Mouse (Mus musculus) midbrain, embryonic 16.5 days (tissue): ENCODE results near the gene Psmb7. TPM values are rescaled to one million over a fixed set of nuclear protein-coding genes. Genes with fewer than 3 reads are reported as not detected.

ENCODE experiments used
- ATAC-seq: fragments of 200-750 bp; cut with Nextera tagmentation; 2 replicates; pipeline ENCODE4 v1.8.0; 2017; ENCODE audit warnings: moderate TSS enrichment
- H3K27ac ChIP-seq: fragments of 300-500 bp; sonication (generic); 2 replicates; pipeline ENCODE4 v1.5.1; 2014; ENCODE audit warnings: mild to moderate bottlenecking, low read length, mixed read lengths
- H3K27me3 ChIP-seq: fragments of 300-500 bp; sonication (generic); 2 replicates; pipeline ENCODE4 v1.6.1; 2014; ENCODE audit warnings: low read depth, low read length, mixed read lengths; ENCODE audit not compliant: control insufficient read depth, insufficient read depth
- H3K36me3 ChIP-seq: fragments of 300-500 bp; sonication (generic); 2 replicates; pipeline ENCODE4 v1.6.1; 2014; ENCODE audit warnings: mild to moderate bottlenecking, low read length, moderate library complexity, mixed read lengths; ENCODE audit not compliant: control insufficient read depth, insufficient read depth
- H3K4me1 ChIP-seq: fragments of 300-500 bp; sonication (generic); 2 replicates; pipeline ENCODE4 v1.6.1; 2014; ENCODE audit warnings: mild to moderate bottlenecking, low read length, mixed read lengths; ENCODE audit not compliant: control insufficient read depth, insufficient read depth
- H3K4me2 ChIP-seq: fragments of 300-500 bp; sonication (generic); 2 replicates; pipeline ENCODE4 v1.6.1; 2014; ENCODE audit warnings: mild to moderate bottlenecking, low read length, mixed read lengths
- H3K4me3 ChIP-seq: fragments of 300-500 bp; sonication (generic); 2 replicates; pipeline ENCODE4 v1.5.1; 2014; ENCODE audit warnings: low read depth, mild to moderate bottlenecking, low read length, moderate library complexity, mixed read lengths
- H3K9ac ChIP-seq: fragments of 300-500 bp; sonication (generic); 2 replicates; pipeline ENCODE4 v1.6.1; 2014; ENCODE audit warnings: low read depth, low read length, mixed read lengths
- H3K9me3 ChIP-seq: fragments of 300-500 bp; sonication (generic); replicated peaks from 2 replicates; pipeline ENCODE4 v1.6.1; 2014; ENCODE audit warnings: mild to moderate bottlenecking, low read length, mixed read lengths; ENCODE audit not compliant: control insufficient read depth, poor library complexity, severe bottlenecking
- WGBS: fragments of 180-500 bp; shearing (Covaris S2); extraction: QIAGEN DNeasy Blood & Tissue Kit; methylation state at CpG from one replicate; pipeline ENCODE4 v1.1.7; 2014; 5-methylcytosine and 5-hydroxymethylcytosine counted together
- polyA plus RNA-seq: library from polyadenylated mRNA; unstranded; fragments of >200 nt; fragmentation: Nextera tagmentation; extraction: Ambion mirVana; gene quantifications from 2 replicates; pipeline ENCODE4 v1.2.1, GENCODE M21; 2015

The Psmb7 gene
- polyA plus RNA-seq, 1 experiment from 2014 or later, result 260 TPM

DNA sequence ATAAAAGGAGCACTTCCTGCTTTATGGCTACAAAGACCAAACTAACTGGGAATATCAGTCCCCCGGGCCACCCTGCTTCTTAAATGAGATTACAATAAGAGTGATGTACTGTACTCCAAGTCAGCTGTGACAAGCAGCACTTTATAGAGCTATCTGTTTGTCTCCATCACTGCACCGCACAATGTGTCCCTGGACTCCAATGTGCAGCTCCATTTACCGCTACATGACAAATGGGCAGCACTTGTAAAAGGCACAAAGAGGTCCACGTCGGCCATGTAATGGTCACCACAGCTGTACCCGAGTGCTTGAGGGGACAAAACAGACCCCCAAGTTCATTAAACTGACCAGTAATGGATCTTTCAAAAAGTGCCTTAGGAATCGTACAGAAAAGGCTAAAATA is 49.0 kb downstream of the Psmb7 start:
- 48% methylated on average over 7 of the region's 7 CpGs for WGBS

GRCm38 (mm10) chr2:38591751-38592459 is 52.0 kb downstream of the Psmb7 start:
- peak overlapping the region; percentile 53 for H3K9ac ChIP-seq
- no peak overlapping the region; the same call in 1 of the 2 replicates for H3K4me2 ChIP-seq
- 0 out of 2 replicates have a peak, but pooled peaks cover 3% of the 10 kb centered on the region for H3K36me3 ChIP-seq
- no peak overlapping the region for H3K4me3 ChIP-seq
- H3K9me3 ChIP-seq, result no peaks in the 10 kb centered on the region
- no peaks in the 10 kb centered on the region for H3K27me3 ChIP-seq
- H3K4me1 ChIP-seq, result peaks cover 21% of the 10 kb centered on the region
- H3K27ac ChIP-seq, result peak overlapping the region; percentile 61; the same call in 1 of the 2 replicates
- 42% methylated on average over 6 of the region's 6 CpGs for WGBS
- ATAC-seq, result peak; percentile 80

More for the DNA sequence above, 49.0 kb downstream of the Psmb7 start:
- Histone ChIP-seq H3K4me2 (no peak overlapping the region), H3K9me3 (no peaks in the 10 kb centered on the region), H3K4me1 (peaks cover 21% of the 10 kb centered on the region), H3K4me3 (no peak overlapping the region), H3K27ac (no peak overlapping the region), H3K9ac (no peak overlapping the region), H3K36me3 (no peaks in the 10 kb centered on the region), H3K27me3 (no peaks in the 10 kb centered on the region)
- no peak for ATAC-seq

DNA sequence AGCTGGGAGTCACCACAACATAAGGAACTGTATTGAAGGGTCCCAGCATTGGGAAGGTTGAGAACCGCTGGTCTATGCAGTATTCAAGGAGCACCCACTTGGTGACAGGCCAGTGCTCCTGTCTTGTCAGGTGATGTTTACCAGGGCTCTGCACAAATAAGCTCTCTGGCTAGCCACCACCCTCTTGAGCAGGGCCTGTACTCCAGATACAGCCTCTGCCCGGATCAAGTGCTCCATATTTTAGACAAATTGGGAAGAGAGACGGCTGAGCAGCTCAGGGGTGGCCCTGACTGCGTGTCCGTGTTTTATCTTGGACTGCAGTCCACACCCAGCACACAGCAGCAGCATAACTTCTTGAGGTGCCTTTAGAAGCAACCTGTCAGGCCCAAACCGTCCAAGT is 57.2 kb downstream of the Psmb7 start:
- no peak overlapping the region for H3K9ac ChIP-seq
- WGBS, result 71% methylated on average over 6 of the region's 6 CpGs
- no peak overlapping the region for H3K27ac ChIP-seq
- H3K27me3 ChIP-seq, result no peaks in the 10 kb centered on the region
- no peak overlapping the region for H3K4me3 ChIP-seq
- 0 out of 2 replicates have a peak, but pooled peaks cover 3% of the 10 kb centered on the region for H3K36me3 ChIP-seq
- no peak for ATAC-seq
- H3K4me1 ChIP-seq, result peaks cover 24% of the 10 kb centered on the region
- no peak overlapping the region for H3K4me2 ChIP-seq
- no peaks in the 10 kb centered on the region for H3K9me3 ChIP-seq

GRCm38 (mm10) chr2:38585379-38585736 is 58.5 kb downstream of the Psmb7 start:
- Histone ChIP-seq H3K27me3 (no peaks in the 10 kb centered on the region), H3K9ac (no peak overlapping the region), H3K4me3 (no peak overlapping the region), H3K4me2 (no peak overlapping the region), H3K9me3 (no peaks in the 10 kb centered on the region), H3K4me1 (peaks cover 22% of the 10 kb centered on the region), H3K36me3 (0 out of 2 replicates have a peak, but pooled peaks cover 3% of the 10 kb centered on the region), H3K27ac (peak overlapping the region; percentile 22; the same call in 1 of the 2 replicates)
- 11% methylated on average over 5 of the region's 5 CpGs for WGBS
- ATAC-seq, result peak; percentile 14; the same call in 1 of the 2 replicates

- Histone ChIP-seq H3K4me3 (no peak overlapping the region), H3K4me1 (peaks cover 23% of the 10 kb centered on the region), H3K27ac (peak overlapping the region; percentile 64), H3K27me3 (no peaks in the 10 kb centered on the region), H3K9me3 (no peaks in the 10 kb centered on the region), H3K4me2 (no peak overlapping the region), H3K9ac (0 out of 2 replicates have a peak overlapping the region, but pooled peaks have one; percentile 44), H3K36me3 (0 out of 2 replicates have a peak, but pooled peaks cover 3% of the 10 kb centered on the region)
- ATAC-seq, result peak; percentile 60
- 7% methylated on average over 13 of the region's 13 CpGs for WGBS
These were observed 59.1 kb downstream of the Psmb7 start for GRCm38 (mm10) chr2:38584514-38585378.

GRCm38 (mm10) chr2:38583982-38584381 is 59.9 kb downstream of the Psmb7 start:
- Histone ChIP-seq H3K36me3 (0 out of 2 replicates have a peak, but pooled peaks cover under 1% of the 10 kb centered on the region), H3K9me3 (no peaks in the 10 kb centered on the region), H3K27ac (peak overlapping the region; percentile 64), H3K4me1 (peaks cover 30% of the 10 kb centered on the region), H3K4me2 (no peak overlapping the region), H3K27me3 (no peaks in the 10 kb centered on the region), H3K9ac (no peak overlapping the region), H3K4me3 (no peak overlapping the region)
- 0 out of 2 replicates have a peak, but pooled peaks have one; percentile 26 for ATAC-seq
- 50% methylated on average over 2 of the region's 2 CpGs for WGBS

GRCm38 (mm10) chr2:38579528-38579927 is 64.4 kb downstream of the Psmb7 start:
- no peaks in the 10 kb centered on the region for H3K36me3 ChIP-seq
- 29% methylated on average over 1 of the region's 1 CpGs for WGBS
- H3K27ac ChIP-seq, result peak overlapping the region; percentile 70
- no peak overlapping the region for H3K4me2 ChIP-seq
- ATAC-seq, result no peak
- peak overlapping the region; percentile 21; the same call in 1 of the 2 replicates for H3K9ac ChIP-seq
- peaks cover 21% of the 10 kb centered on the region for H3K4me1 ChIP-seq
- H3K4me3 ChIP-seq, result no peak overlapping the region
- no peaks in the 10 kb centered on the region for H3K9me3 ChIP-seq
- H3K27me3 ChIP-seq, result no peaks in the 10 kb centered on the region

GRCm38 (mm10) chr2:38578602-38579521 is 65.0 kb downstream of the Psmb7 start:
- Histone ChIP-seq H3K27me3 (no peaks in the 10 kb centered on the region), H3K4me3 (no peak overlapping the region), H3K27ac (peak overlapping the region; percentile 70), H3K9me3 (no peaks in the 10 kb centered on the region), H3K9ac (peak overlapping the region; percentile 21; the same call in 1 of the 2 replicates), H3K36me3 (no peaks in the 10 kb centered on the region), H3K4me1 (peaks cover 14% of the 10 kb centered on the region), H3K4me2 (no peak overlapping the region)
- 54% methylated on average over 13 of the region's 13 CpGs for WGBS
- no peak for ATAC-seq
